Mouse (Mus musculus) Muller cell, postnatal 12 days (primary cell): ENCODE measurements around the gene Arfgef2.

Source experiments
- DNase-seq: peaks from one replicate; pipeline ENCODE4 v3.0.0-alpha.2; 2015; ENCODE audit errors: inconsistent ontology term

Gene Arfgef2

DNA sequence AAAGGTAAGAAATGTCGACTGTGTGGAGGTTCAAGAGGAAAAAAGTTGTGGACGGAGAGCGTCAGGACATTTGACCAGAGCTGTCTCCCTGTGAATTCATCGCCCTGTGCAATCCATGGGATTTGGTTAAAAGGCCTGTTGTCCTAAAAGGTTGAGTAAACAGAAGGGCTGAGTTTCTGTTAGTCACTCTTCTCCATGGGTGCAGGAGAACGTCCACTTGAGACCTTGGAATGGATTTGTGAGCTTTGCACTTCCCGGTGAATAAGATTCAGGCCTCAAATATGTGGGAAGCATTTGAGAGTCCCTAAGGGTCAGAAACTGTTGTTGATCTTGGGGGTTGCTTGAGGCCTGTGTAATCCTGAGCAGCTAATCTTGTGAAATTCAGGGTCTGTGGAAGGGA is 1.4 kb downstream of the Arfgef2 start:
- DNase-seq: no peak

DNA sequence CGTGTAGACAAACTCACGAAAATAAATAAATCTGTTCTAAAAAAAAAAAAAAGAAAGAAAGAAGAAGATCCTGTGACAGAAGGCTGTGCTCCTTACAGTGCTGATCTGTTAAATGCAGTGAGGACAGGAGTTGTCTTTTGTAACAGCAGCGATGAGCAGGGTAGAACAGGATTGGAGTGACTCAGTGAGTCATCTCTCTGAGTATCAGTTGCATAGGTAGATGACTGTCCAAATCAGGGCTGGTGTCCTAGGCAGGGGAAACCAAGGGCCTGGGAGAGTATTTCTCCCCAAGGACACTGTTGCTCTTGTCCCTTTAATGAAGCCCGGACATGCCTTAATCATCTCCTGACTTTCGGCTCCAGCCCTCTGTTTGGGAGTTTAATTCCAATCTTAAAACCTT is 4.1 kb downstream of the Arfgef2 start:
- DNase-seq: no peak

DNA sequence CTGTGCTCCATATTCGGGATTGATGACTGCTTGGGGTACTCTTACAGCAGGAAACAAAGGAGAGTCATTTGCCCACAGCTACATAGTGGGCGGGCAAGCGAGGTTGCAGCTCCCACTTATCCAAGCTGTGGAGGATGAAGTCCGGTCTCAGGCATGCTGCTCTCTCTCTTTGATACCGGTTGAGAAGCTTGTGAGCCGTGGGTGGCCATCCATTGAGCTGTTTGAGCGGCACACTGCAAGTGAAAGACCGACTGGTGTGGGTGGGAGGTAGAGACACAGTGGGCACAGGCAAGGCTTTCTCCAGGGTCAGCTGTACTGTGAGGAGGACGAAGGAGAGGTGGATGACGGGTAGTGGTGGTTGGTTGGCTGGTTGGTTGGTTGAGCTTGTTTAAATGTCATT is 5.4 kb downstream of the Arfgef2 start:
- no peak for DNase-seq

DNA sequence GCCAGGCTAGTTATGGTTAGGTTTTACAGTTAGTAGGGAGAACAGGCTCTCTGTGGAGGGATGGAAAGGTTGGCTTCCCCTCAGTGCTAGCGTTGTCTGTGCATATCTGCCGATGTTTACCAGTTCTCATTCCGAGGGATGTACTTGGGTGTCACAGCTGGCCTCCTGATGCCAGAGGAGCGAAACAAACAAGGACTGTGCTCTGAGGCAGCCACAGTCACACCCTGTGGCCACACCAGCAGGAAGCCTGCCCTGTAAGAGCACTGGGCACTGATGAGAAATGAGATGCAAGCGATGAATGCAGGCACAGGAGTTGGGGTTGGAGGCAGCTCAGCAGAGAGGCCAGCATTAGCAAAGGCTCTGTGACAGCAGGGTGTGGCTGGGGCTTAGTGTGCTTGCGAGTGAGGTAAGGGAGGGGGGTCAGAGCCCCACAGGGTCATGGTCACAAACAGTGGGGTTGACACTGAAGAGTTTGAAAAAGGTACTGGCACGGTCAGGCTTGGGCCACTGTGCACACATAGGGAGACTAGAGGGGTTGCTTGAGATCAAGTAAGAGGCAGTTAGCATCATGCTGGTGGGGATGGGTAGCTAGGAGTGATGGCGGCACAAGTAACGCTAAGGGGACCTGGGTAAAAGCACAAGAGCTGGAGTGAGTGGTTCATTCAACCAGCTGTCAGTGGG is 13.2 kb downstream of the Arfgef2 start:
- DNase-seq: no peak

DNA sequence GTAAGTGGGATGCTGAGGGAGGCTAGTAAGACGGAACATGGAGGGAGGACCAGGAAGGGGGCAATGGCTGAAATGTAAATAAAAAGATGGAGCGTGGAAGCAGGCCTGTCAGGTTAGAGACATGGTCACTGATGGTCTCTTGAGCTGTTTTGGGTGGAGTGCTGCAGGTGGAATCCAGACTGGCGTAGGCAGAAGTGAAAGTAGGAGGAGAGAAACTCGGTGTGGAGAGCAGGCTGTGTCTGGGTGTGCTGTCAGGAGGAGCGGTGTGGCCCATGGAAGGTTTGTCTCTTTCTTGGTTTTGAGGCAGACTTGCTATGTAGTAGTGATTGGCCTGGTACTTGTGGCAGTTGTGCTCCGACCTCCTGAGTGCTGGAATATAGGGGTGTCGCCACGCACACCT is 14.5 kb downstream of the Arfgef2 start:
- no peak for DNase-seq

DNA sequence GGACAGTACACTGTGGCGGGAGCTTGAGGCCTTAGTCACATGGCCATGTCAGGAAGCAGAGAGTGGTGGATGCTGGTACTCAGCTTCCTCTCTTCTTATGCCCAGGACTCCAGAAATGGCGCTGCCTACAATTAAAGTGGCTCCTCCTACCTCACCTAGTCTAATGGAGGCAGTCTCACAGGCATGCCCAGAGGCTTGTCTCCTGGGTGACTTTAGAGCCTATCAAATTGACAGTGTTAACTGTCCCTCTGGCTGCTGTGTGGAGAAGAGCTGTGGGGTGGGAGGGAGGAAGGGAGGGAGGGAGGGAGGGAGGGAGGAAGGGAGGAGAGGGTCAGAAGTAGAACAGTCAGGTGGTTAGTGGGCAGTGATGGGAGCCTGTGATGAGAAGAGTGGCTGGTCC is 15.5 kb downstream of the Arfgef2 start:
- DNase-seq: no peak

DNA sequence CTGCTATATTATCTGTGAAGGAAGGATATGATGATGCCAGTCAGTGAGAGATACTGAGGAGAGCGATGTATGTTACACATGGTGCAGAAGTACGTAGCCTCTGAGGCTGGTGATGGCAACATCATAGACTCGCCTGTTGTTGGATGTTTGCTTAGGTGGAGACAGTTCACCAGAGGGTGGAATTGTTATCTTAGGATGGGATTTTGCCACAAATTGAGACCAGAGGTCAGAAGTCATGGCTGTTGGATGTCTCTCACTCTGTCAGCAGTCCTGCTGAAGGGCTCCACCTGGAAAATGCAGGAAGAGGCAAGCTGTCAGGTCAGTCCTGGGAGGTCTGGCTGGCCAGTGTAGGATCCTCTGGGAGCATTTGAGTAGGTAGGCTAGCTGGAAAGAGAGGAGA is 16.0 kb downstream of the Arfgef2 start:
- DNase-seq: no peak

DNA sequence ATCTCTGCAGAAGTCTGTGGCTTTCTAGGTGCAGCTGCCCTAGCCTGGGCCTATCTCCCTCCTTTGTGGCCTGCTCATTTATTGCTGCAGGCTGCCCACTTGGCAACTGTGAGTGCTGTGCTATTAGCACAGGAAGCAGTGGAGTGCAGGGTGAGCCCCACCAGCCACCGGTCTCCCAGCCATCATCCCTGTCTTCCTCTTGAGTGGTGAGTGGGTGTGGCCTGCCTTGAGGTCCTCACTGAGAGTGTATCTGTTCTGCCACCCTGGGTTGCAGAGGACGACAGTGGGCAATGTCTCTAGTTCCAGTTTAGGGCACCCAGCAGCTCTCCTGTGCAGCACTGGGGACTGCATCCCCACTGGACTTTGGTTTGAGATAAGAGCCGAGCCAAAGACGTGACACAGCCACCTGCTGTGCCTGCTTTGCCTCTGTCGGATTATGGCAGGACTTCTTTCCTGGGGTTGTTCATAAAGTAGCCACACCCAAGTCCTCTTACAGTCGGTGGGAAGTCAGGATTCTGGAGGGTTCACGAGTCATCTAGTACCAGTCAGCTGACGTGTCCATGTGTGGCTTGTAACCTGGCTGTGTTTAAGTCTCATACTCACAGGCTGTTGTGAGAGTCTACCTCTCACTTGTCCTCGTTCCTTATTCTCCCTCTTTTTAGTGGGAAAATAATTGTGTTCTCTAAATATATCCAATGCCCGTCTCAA is 16.9 kb downstream of the Arfgef2 start:
- DNase-seq: no peak

DNA sequence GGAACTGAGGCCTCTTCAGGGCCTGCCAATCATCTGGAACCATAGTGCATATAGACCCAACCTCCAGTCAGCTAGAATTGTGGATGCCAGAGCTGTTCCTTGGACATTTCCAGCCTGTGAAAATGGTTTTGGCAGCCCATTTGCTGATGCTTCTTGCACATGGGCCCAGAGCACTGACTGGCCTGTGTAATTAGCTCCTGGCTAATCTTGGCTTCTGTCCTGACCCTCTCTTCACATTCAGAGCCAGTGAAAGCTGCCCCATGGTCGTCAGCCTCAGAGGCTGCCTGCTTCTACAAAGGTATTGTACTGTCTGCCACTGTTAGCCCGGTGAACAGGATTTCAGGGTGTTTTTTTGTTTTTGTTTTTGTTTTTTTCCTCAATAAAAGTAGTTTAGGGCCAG is 17.5 kb downstream of the Arfgef2 start:
- peak; percentile 5 for DNase-seq

DNA sequence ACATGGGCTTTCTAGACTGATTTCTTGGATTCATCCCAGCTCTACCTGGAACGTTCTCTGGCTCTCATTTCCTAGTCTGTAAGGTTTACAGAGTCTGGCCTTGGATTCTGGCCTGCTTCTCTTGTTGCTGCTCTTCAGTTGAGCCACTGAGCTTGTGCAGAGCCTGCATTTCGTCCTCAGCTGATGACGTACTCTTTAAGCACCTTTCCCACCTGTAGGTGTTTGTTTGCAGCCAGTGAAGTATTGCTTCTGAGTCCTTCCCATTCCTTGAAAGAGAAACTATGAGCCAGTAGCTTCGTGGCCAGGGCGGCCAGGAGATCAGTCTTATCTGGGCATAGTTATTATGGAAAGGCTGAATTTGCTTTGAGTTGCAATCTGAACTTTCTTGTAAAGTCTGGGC is 19.0 kb downstream of the Arfgef2 start:
- DNase-seq: no peak

DNA sequence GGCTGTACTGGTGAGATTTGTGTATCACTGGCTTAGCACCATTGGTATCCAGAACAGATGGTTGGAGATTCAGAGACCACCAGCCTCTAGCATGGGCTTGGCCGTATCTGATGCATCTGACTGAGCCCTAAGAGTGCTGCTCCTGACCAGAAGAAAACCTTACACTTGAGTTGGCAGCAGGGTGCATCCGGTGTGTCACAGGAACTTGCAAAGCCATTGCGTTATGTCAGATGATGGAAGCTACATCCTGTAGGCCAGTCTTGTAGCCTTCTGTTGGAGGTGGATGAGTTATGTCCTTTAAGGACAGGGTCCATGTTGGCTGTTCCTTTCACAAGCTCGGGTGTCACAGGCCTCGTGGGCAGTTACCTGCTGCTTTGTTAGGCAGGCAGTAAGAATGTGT is 19.6 kb downstream of the Arfgef2 start:
- no peak for DNase-seq

DNA sequence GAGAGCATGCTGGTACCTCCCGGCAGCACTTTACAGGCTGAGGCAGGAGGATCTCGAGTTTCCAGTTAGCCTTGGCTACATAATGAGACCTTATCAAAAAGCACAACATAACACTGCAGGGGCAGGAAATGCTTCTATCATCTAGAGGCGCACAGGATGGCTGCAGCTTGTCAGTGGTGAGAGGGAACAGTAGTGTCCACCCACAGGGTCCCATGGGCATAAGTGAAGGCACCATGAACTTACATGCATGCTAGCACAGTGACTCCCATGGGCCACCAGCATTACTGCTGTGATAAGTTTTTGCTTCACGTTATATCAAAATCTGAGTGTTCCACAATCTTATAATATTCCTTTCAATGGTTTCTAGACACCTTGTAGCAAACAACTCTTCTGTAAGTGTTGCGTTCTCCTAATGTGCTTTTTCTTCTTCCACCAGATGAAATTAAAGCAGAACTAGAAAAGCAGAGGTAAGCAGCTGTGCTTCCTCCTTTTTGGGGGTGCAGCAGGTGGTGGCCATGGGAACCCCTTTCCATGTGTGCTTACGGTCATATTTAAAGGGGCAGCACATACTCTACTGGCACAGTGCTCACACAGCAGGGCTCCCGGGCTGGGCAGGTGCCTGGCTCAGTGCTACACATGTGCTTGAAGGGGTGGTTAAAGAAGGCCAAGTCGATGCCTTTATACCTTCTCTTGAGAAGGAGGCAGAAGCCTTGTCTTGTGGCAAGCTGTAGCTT is 21.3 kb downstream of the Arfgef2 start:
- no peak for DNase-seq

DNA sequence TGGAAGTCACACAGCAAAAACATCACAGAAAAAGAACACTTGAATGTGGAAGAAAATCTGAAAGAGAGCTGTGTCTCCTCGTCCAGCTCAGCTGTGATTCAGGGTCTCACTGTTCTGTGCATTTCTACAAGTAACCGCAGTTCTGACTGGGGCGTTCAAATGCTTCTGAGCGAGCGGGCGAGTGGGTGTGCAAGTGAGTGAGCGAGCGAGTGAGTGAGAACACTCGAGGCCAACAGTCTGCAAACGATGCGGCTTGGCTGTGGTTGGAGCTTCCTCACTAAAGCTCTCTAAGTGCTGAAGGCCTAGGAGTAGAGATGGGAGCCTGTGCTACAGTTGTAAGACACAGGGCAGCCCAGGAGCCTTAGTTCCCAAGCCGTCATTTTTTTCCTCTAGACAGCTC is 22.9 kb downstream of the Arfgef2 start:
- DNase-seq: no peak

DNA sequence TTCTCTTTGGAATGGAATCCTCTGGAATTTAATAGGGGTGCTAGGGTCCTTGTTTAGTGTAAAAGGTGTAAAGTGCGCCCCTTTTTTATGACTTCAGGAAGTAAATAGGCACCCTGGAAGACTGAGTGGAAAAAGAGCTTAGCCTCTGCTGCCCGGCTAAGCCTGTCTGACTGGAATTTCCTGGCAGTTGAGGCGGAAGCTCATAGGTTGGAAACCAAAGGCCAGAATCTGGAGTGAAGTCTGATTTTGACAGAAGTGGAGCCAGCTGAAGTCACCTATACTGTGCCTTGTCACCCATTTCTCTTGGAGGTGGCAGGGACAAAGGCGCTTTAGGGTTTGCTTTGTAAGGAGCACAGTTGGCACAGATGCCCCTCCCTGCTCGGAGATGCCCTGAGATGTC is 25.0 kb downstream of the Arfgef2 start:
- DNase-seq: no peak

DNA sequence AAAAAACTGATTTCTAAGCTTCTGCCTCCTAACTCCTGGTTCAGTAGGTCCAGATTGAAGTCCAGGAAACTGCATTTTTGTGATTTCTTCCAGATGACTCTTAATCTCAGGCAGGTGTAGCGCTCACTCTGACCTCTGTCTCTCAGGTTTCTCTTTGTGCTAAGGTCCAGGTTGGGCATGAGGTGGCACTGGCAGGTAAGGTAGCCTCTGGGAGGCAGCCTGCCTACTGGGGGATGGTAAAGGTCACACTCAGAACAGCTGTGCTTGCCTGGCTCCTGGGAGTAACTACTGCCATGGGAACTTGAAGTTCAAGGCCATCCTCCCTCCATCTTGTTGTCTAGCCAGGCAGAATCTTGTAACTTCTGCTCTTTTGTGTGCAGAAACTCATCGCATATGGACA is 28.7 kb downstream of the Arfgef2 start:
- no peak for DNase-seq

DNA sequence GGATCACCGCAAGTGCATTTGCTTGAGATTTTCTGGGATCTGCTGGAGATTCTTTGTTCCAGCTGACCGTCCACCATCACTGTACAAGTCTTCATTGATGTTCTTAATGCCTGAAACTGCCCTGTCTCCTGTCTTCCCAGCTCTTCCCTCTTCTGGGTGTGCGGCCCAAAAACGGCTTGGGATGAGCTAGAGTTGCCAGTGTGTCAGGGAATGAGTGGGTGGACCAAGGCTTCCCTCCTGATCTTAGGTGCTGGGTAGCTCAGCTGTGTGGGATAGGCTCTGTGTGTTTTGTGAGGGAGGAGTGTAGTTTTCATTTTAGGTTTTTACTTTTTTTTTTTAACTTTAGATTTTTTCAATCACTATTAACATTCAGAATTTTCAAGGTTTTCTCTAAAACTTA is 29.4 kb downstream of the Arfgef2 start:
- DNase-seq: no peak

DNA sequence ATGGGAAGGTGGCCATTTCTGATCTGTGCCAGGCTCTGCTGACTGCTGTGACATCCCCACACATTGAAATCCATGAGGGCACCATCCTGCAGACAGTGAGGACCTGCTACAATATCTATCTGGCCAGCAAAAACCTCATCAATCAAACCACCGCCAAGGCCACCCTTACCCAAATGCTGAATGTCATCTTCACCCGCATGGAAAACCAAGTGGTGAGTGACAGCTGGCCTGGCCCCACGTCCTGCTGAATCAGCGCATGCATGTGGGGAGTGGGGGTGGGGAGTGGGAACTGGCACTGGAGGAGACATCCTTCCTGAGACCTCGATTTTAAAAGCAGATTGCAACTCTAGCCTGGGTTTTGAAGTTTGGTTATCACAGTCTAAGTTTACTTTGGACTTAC is 30.2 kb downstream of the Arfgef2 start:
- DNase-seq: no peak

DNA sequence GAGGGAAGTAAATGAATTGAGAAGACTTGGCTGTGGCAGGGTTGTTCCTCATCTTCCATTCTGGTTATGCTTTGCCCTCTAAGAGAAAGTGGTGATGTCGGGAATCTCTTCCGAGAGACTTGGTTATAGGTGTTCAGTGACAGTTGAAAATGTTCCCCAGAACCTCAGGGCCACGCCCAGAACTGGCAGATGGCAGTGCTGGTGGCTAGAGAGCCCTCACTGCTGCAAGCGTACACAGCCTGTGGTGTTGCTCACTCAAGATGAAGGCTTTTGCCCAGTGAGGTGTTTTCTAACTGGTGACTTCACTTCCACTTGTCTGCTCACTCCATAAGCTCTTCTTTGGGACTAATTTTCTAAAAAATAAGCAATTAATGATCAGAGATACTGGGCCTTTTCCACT is 36.4 kb downstream of the Arfgef2 start:
- no peak for DNase-seq

DNA sequence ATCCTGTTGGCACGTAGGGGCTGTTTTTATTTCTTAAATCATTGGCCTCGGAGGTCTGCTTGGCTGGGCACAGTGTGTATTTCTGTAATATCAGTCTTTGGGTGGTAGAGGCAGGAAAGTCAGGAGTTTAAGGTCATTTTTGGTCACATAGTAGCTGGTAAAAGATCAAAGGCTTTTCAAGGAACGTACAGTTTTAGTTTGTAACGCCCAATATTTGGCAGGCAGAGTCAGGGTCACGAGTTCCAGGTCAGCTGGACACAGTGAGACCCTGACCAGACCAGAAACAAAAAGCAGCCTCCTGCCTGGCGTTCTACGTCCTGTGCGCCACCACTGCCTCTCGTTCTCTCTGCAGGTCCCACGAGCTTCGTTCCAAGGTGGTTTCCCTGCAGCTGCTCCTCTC is 45.3 kb downstream of the Arfgef2 start:
- no peak for DNase-seq

DNA sequence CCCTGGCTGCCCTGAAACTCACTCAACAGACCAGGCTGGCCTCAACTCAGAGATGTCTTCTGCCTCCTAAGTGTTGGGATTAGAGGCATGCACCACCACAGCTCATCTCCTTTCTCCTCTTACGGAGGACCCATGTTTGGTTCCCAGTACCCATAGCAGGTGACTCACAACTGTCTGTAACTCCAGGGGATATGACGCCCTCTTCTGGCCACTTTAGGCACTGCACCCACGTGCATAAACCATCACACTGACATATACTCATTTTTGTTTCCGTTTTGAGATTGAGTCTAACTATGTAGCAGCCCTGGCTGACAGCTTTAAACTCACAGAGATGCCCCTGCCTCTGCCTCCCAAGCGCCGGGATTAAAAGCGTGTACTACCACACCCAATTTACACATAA is 46.9 kb downstream of the Arfgef2 start:
- DNase-seq: no peak

DNA sequence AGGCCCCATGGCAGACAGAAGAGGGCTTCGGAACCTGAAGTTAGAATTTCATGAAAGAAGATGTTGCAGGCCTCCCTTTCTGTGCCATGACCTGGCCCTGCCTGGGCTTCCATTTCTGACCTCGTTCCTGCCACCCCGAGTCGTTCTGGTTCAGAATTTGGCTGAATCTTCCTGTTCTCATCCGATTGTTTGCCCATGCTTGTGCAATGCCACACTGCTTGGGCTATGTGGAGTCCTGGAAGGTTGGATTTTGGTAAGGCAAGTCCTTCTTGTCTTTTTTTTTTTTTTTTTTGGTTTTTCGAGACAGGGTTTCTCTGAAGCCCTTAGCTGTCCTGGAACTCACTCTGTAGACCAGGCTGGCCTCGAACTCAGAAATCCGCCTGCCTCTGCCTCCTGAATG is 50.4 kb downstream of the Arfgef2 start:
- no peak for DNase-seq

DNA sequence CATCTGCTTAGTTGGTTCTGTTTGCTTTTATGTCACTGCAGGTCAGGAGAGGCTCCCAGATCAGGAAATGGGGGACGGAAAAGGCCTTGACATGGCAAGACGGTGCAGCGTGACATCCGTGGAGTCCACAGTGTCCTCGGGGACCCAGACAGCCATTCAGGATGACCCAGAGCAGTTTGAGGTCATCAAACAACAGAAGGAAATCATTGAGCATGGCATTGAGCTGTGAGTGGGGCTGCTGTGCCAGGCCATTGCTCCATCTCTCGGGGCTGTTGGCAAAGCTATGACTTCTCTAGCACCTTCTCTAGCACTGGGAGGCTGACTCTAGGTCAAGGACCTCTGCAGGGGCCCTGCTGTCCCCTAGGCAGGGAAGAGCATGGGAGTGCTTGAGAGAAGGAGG is 51.0 kb downstream of the Arfgef2 start:
- no peak for DNase-seq

DNA sequence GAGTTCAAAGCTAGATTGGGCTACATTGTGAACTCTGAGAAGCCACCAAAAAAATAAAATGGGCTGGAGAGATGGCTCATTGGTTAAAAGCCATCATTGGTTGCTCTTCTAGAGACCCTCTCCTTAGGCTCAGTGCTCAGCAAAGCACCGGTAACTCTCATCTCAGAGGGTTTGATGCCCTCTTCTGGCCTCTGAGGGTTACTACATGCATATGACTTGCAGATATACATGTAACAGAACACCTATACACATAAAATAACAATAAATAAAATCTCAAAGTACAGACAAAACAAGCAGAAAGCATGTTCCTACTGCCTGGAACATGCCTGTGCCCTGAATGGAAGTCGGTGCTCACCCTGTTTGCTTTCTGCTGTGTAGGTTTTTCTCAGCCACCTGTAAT is 51.7 kb downstream of the Arfgef2 start:
- DNase-seq: no peak
